Mouse (Mus musculus): ENCODE data around the gene Pld4. TPM values are rescaled to one million over a fixed set of nuclear protein-coding genes. Genes with fewer than 3 reads are reported as not detected.

Gene Pld4
- polyA plus RNA-seq, 1 experiment = 1.1 TPM

GRCm38 (mm10) chr12:112727801-112728200, 32.7 kb upstream of the Pld4 start:
- Histone ChIP-seq H3K4me1 (ENCODE audit: control insufficient read depth, insufficient read depth, low read length) (no peaks in the 10 kb centered on the region), H3K36me3 (ENCODE audit: control insufficient read depth, insufficient read depth, low read length, poor library complexity, severe bottlenecking) (no peaks in the 10 kb centered on the region; the same call in 1 of the 2 replicates), H3K9me3 (replicated peaks; ENCODE audit: control insufficient read depth, insufficient read depth, low read length, poor library complexity, severe bottlenecking) (no peaks in the 10 kb centered on the region), H3K27me3 (ENCODE audit: control insufficient read depth, insufficient read depth, low read length, poor library complexity, severe bottlenecking) (no peaks in the 10 kb centered on the region), H3K4me3 (ENCODE audit: low read depth, low read length) (no peak overlapping the region), H3K27ac (ENCODE audit: insufficient read depth, low read length) (no peak overlapping the region), H3K9ac (ENCODE audit: low read depth, poor library complexity, severe bottlenecking) (no peak overlapping the region)
- TF ChIP-seq CTCF (IDR thresholded peaks at IDR 0.05; ENCODE audit: low read depth, low read length) (no peak), POLR2A (IDR thresholded peaks at IDR 0.05; ENCODE audit: insufficient read depth, low read length) (no peak), EP300 (IDR thresholded peaks at IDR 0.05; ENCODE audit: insufficient read depth, low read depth, low read length) (no peak)

GRCm38 (mm10) chr12:112730808-112731207, 29.6 kb upstream of the Pld4 start:
- Histone ChIP-seq H3K9me3 (replicated peaks; ENCODE audit: control insufficient read depth, insufficient read depth, low read length, poor library complexity, severe bottlenecking) (no peaks in the 10 kb centered on the region), H3K36me3 (ENCODE audit: control insufficient read depth, insufficient read depth, low read length, poor library complexity, severe bottlenecking) (no peaks in the 10 kb centered on the region), H3K4me1 (ENCODE audit: control insufficient read depth, insufficient read depth, low read length) (no peaks in the 10 kb centered on the region), H3K9ac (ENCODE audit: low read depth, poor library complexity, severe bottlenecking) (no peak overlapping the region), H3K4me3 (ENCODE audit: low read depth, low read length) (no peak overlapping the region), H3K27ac (ENCODE audit: insufficient read depth, low read length) (no peak overlapping the region), H3K27me3 (ENCODE audit: control insufficient read depth, insufficient read depth, low read length, poor library complexity, severe bottlenecking) (no peaks in the 10 kb centered on the region)
- TF ChIP-seq EP300 (IDR thresholded peaks at IDR 0.05; ENCODE audit: insufficient read depth, low read depth, low read length) (no peak), CTCF (IDR thresholded peaks at IDR 0.05; ENCODE audit: low read depth, low read length) (no peak)

GRCm38 (mm10) chr12:112732591-112732990, 27.9 kb upstream of the Pld4 start:
- Histone ChIP-seq H3K27ac (ENCODE audit: insufficient read depth, low read length) (no peak overlapping the region), H3K4me1 (ENCODE audit: control insufficient read depth, insufficient read depth, low read length) (no peaks in the 10 kb centered on the region), H3K9ac (ENCODE audit: low read depth, poor library complexity, severe bottlenecking) (no peak overlapping the region), H3K36me3 (ENCODE audit: control insufficient read depth, insufficient read depth, low read length, poor library complexity, severe bottlenecking) (peaks cover 2% of the 10 kb centered on the region; the same call in 1 of the 2 replicates), H3K27me3 (ENCODE audit: control insufficient read depth, insufficient read depth, low read length, poor library complexity, severe bottlenecking) (no peaks in the 10 kb centered on the region), H3K4me3 (ENCODE audit: low read depth, low read length) (no peak overlapping the region), H3K9me3 (replicated peaks; ENCODE audit: control insufficient read depth, insufficient read depth, low read length, poor library complexity, severe bottlenecking) (no peaks in the 10 kb centered on the region)
- TF ChIP-seq EP300 (IDR thresholded peaks at IDR 0.05; ENCODE audit: insufficient read depth, low read depth, low read length) = no peak
- TF ChIP-seq CTCF (IDR thresholded peaks at IDR 0.05; ENCODE audit: low read depth, low read length) = no peak
- no peak for TF ChIP-seq POLR2A (IDR thresholded peaks at IDR 0.05; ENCODE audit: insufficient read depth, low read length)

GRCm38 (mm10) chr12:112734108-112734820, 26.2 kb upstream of the Pld4 start:
- H3K9me3 ChIP-seq (replicated peaks; ENCODE audit: control insufficient read depth, insufficient read depth, low read length, poor library complexity, severe bottlenecking) = no peaks in the 10 kb centered on the region
- no peak overlapping the region for H3K4me3 ChIP-seq (ENCODE audit: low read depth, low read length)
- peaks cover 2% of the 10 kb centered on the region; the same call in 1 of the 2 replicates for H3K36me3 ChIP-seq (ENCODE audit: control insufficient read depth, insufficient read depth, low read length, poor library complexity, severe bottlenecking)
- H3K4me1 ChIP-seq (ENCODE audit: control insufficient read depth, insufficient read depth, low read length) = no peaks in the 10 kb centered on the region
- H3K27me3 ChIP-seq (ENCODE audit: control insufficient read depth, insufficient read depth, low read length, poor library complexity, severe bottlenecking) = no peaks in the 10 kb centered on the region
- no peak overlapping the region for H3K9ac ChIP-seq (ENCODE audit: low read depth, poor library complexity, severe bottlenecking)
- no peak overlapping the region for H3K27ac ChIP-seq (ENCODE audit: insufficient read depth, low read length)
- TF ChIP-seq POLR2A (IDR thresholded peaks at IDR 0.05; ENCODE audit: insufficient read depth, low read length) (no peak), CTCF (IDR thresholded peaks at IDR 0.05; ENCODE audit: low read depth, low read length) (no peak), EP300 (IDR thresholded peaks at IDR 0.05; ENCODE audit: insufficient read depth, low read depth, low read length) (no peak)

GRCm38 (mm10) chr12:112734881-112735655, 25.4 kb upstream of the Pld4 start:
- TF ChIP-seq POLR2A (IDR thresholded peaks at IDR 0.05; ENCODE audit: insufficient read depth, low read length) = no peak
- no peak for TF ChIP-seq EP300 (IDR thresholded peaks at IDR 0.05; ENCODE audit: insufficient read depth, low read depth, low read length)
- no peak for TF ChIP-seq CTCF (IDR thresholded peaks at IDR 0.05; ENCODE audit: low read depth, low read length)
- Histone ChIP-seq H3K36me3 (ENCODE audit: control insufficient read depth, insufficient read depth, low read length, poor library complexity, severe bottlenecking) (peaks cover 2% of the 10 kb centered on the region; the same call in 1 of the 2 replicates), H3K4me1 (ENCODE audit: control insufficient read depth, insufficient read depth, low read length) (no peaks in the 10 kb centered on the region), H3K9ac (ENCODE audit: low read depth, poor library complexity, severe bottlenecking) (no peak overlapping the region), H3K27ac (ENCODE audit: insufficient read depth, low read length) (no peak overlapping the region), H3K27me3 (ENCODE audit: control insufficient read depth, insufficient read depth, low read length, poor library complexity, severe bottlenecking) (no peaks in the 10 kb centered on the region), H3K4me3 (ENCODE audit: low read depth, low read length) (no peak overlapping the region), H3K9me3 (replicated peaks; ENCODE audit: control insufficient read depth, insufficient read depth, low read length, poor library complexity, severe bottlenecking) (no peaks in the 10 kb centered on the region)
